Mouse (Mus musculus) E14TG2a.4 (cell line): ENCODE data around the gene D430042O09Rik.

ENCODE experiments used
- H3K27me3 ChIP-seq: 2 replicates; pipeline ENCODE4 v1.6.1; 2014; ENCODE audit warnings: low read length, control low read depth; ENCODE audit not compliant: insufficient read depth
- H3K36me3 ChIP-seq: 2 replicates; pipeline ENCODE4 v1.6.1; 2014; ENCODE audit warnings: low read length, control low read depth; ENCODE audit not compliant: insufficient read depth
- H3K4me1 ChIP-seq: replicated peaks from 2 replicates; pipeline ENCODE4 v1.6.1; 2014; ENCODE audit warnings: low read depth, low read length, control low read depth
- H3K4me3 ChIP-seq: replicated peaks from 2 replicates; pipeline ENCODE4 v1.5.1; 2014; ENCODE audit warnings: mild to moderate bottlenecking, low read length
- H3K9me3 ChIP-seq: 2 replicates; pipeline ENCODE4 v1.6.1; 2014; ENCODE audit warnings: low read length, control low read depth
- CTCF ChIP-seq: conservative IDR thresholded peaks from 2 replicates; pipeline ENCODE4 v1.5.1; 2014; ENCODE audit warnings: low read length
- NANOG ChIP-seq: IDR thresholded peaks from 2 replicates; pipeline ENCODE4 v1.6.1; 2014; ENCODE audit warnings: borderline replicate concordance, low read length, mixed read lengths
- POU5F1 ChIP-seq: IDR thresholded peaks from 2 replicates; pipeline ENCODE4 v1.6.1; 2014; ENCODE audit warnings: low read length, borderline replicate concordance

D430042O09Rik gene

GRCm38 (mm10) chr7:125806571-125806970 is 98.9 kb downstream of the D430042O09Rik start:
- Histone ChIP-seq H3K9me3 (no peaks in the 10 kb centered on the region), H3K27me3 (no peaks in the 10 kb centered on the region), H3K4me1 (peaks cover 22% of the 10 kb centered on the region), H3K36me3 (no peaks in the 10 kb centered on the region), H3K4me3 (no peak overlapping the region)
- no peak for TF ChIP-seq CTCF
- TF ChIP-seq NANOG = no peak
- TF ChIP-seq POU5F1 = no peak

GRCm38 (mm10) chr7:125808210-125808609 is 100.5 kb downstream of the D430042O09Rik start:
- Histone ChIP-seq H3K9me3 (no peaks in the 10 kb centered on the region), H3K4me3 (no peak overlapping the region), H3K4me1 (peaks cover 22% of the 10 kb centered on the region), H3K27me3 (no peaks in the 10 kb centered on the region), H3K36me3 (0 out of 2 replicates have a peak, but pooled peaks cover under 1% of the 10 kb centered on the region)
- TF ChIP-seq POU5F1 = no peak
- no peak for TF ChIP-seq NANOG
- TF ChIP-seq CTCF = no peak

GRCm38 (mm10) chr7:125812721-125813120 is 105.0 kb downstream of the D430042O09Rik start:
- Histone ChIP-seq H3K4me3 (no peak overlapping the region), H3K4me1 (no peaks in the 10 kb centered on the region), H3K36me3 (0 out of 2 replicates have a peak, but pooled peaks cover 3% of the 10 kb centered on the region), H3K27me3 (no peaks in the 10 kb centered on the region), H3K9me3 (no peaks in the 10 kb centered on the region)
- TF ChIP-seq NANOG (no peak), POU5F1 (no peak), CTCF (no peak)

- H3K27me3 ChIP-seq = no peaks in the 10 kb centered on the region
- no peaks in the 10 kb centered on the region for H3K9me3 ChIP-seq
- TF ChIP-seq NANOG (no peak), CTCF (no peak), POU5F1 (no peak)
- H3K36me3 ChIP-seq = 0 out of 2 replicates have a peak, but pooled peaks cover 3% of the 10 kb centered on the region
- H3K4me3 ChIP-seq = no peak overlapping the region
- H3K4me1 ChIP-seq = no peaks in the 10 kb centered on the region
These were observed 108.0 kb downstream of the D430042O09Rik start for GRCm38 (mm10) chr7:125815733-125816132.

GRCm38 (mm10) chr7:125818301-125818712 is 110.6 kb downstream of the D430042O09Rik start:
- Histone ChIP-seq H3K4me1 (no peaks in the 10 kb centered on the region), H3K9me3 (no peaks in the 10 kb centered on the region), H3K27me3 (no peaks in the 10 kb centered on the region), H3K4me3 (no peak overlapping the region), H3K36me3 (0 out of 2 replicates have a peak, but pooled peaks cover 2% of the 10 kb centered on the region)
- no peak for TF ChIP-seq POU5F1

GRCm38 (mm10) chr7:125820233-125820632 is 112.5 kb downstream of the D430042O09Rik start:
- H3K27me3 ChIP-seq = no peaks in the 10 kb centered on the region
- no peaks in the 10 kb centered on the region for H3K36me3 ChIP-seq
- no peak overlapping the region for H3K4me3 ChIP-seq
- no peaks in the 10 kb centered on the region for H3K9me3 ChIP-seq
- no peak for TF ChIP-seq NANOG
- TF ChIP-seq CTCF = no peak
- TF ChIP-seq POU5F1 = no peak
- no peaks in the 10 kb centered on the region for H3K4me1 ChIP-seq

- no peak for TF ChIP-seq NANOG
- no peak for TF ChIP-seq POU5F1
- TF ChIP-seq CTCF = no peak
- H3K4me3 ChIP-seq = no peak overlapping the region
These were observed 118.7 kb downstream of the D430042O09Rik start for GRCm38 (mm10) chr7:125826425-125826824.

GRCm38 (mm10) chr7:125826887-125827286 is 119.2 kb downstream of the D430042O09Rik start:
- no peak overlapping the region for H3K4me3 ChIP-seq
- peaks cover 4% of the 10 kb centered on the region for H3K9me3 ChIP-seq
- H3K27me3 ChIP-seq = no peaks in the 10 kb centered on the region
- TF ChIP-seq NANOG (no peak), POU5F1 (no peak), CTCF (no peak)
- H3K4me1 ChIP-seq = no peaks in the 10 kb centered on the region
- H3K36me3 ChIP-seq = no peaks in the 10 kb centered on the region

More at GRCm38 (mm10) chr7:125826425-125826824, 118.7 kb downstream of the D430042O09Rik start:
- no peaks in the 10 kb centered on the region for H3K4me1 ChIP-seq
- H3K36me3 ChIP-seq = no peaks in the 10 kb centered on the region
- H3K9me3 ChIP-seq = peaks cover 4% of the 10 kb centered on the region
- H3K27me3 ChIP-seq = no peaks in the 10 kb centered on the region

- TF ChIP-seq NANOG (no peak), CTCF (no peak), POU5F1 (no peak)
- H3K9me3 ChIP-seq = peaks cover 4% of the 10 kb centered on the region
- no peaks in the 10 kb centered on the region for H3K36me3 ChIP-seq
- H3K4me3 ChIP-seq = no peak overlapping the region
- no peaks in the 10 kb centered on the region for H3K27me3 ChIP-seq
- no peaks in the 10 kb centered on the region for H3K4me1 ChIP-seq
These were observed 119.7 kb downstream of the D430042O09Rik start for GRCm38 (mm10) chr7:125827420-125827819.

GRCm38 (mm10) chr7:125828561-125828960 is 120.9 kb downstream of the D430042O09Rik start:
- no peak for TF ChIP-seq NANOG
- TF ChIP-seq CTCF = no peak
- TF ChIP-seq POU5F1 = no peak
- Histone ChIP-seq H3K4me1 (no peaks in the 10 kb centered on the region), H3K36me3 (no peaks in the 10 kb centered on the region)

More at GRCm38 (mm10) chr7:125828561-125828960, 120.9 kb downstream of the D430042O09Rik start:
- no peaks in the 10 kb centered on the region for H3K27me3 ChIP-seq
- H3K4me3 ChIP-seq = no peak overlapping the region
- H3K9me3 ChIP-seq = peaks cover 4% of the 10 kb centered on the region
